8 mouse cellular contexts compared by ENCODE assay signal in the genomic region with DNA sequence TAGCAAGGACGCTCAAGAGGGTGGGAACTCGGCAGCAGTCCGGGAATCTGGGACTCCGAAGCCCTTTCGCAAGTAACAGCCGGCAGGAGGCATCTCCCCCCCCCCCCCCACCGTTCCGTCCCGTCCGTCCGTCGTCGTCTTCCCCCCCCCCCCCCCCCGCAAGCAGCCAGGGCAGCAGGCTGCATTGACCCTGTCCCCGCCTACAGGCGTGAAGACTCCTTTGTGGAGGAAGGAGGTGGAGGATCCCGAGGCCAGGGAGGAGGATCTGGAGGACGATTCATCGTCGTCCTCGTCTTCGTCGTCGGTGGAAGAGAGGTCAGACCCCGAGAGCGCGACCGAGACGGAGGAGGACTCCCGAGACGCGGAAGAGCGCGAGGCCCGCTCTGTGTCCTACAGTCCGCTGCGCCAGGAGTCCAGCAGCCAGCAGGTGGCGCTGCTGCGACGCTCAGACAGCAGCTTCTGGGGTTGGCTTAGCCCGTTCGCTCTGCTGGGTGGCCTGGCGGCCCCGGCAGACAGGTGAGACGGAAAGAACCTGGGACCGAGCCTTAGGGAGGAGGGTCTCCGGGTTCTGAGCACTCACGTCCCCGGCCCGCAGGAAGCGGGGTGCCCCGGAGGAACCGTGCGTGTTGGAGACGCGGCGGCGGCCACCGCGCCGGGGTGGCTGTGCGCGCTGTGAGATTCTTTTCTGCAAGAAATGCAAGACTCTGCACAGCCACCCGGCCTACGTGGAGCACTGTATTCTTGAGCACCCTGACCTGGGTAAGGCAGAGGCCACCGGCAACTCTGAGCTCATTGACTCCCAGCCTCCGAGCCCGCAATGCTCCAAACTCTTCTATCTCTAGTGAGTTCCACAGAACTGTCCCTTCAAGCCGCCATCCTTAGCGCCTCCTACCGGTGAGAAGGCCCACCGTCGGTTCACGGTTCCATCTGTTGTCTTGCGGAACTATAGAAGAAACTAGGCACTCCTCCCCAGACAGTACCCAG. TPM values are rescaled to one million over a fixed set of nuclear protein-coding genes. Genes with fewer than 3 reads are reported as not detected.
DNase-seq lines count a peak whose midpoint lies in the region; ATAC-seq and TF ChIP-seq lines count a peak whose summit lies in the region.

No protein-coding gene starts in this region.

- peaks cover 29% of the 10 kb centered on the region for H3K27me3 ChIP-seq in heart, embryonic 11.5 days (ENCODE audit: control insufficient read depth, insufficient read depth, low read length)
- peaks cover 55% of the 10 kb centered on the region for H3K27me3 ChIP-seq in kidney, embryonic 15.5 days

- TF ChIP-seq POLR2A in brain, embryonic 14.5 days (IDR thresholded peaks at IDR 0.05; ENCODE audit: borderline replicate concordance, extremely low read depth, insufficient read depth, insufficient read length, poor library complexity, severe bottlenecking), result peak; percentile 33; the same call in 1 of the 2 replicates

- H3K9me3 ChIP-seq in heart, embryonic 11.5 days (replicated peaks; ENCODE audit: control insufficient read depth, low read length), result no peaks in the 10 kb centered on the region
- H3K9me3 ChIP-seq in kidney, embryonic 15.5 days (replicated peaks), result no peaks in the 10 kb centered on the region

- H3K9ac ChIP-seq in heart, embryonic 11.5 days (ENCODE audit: low read depth, low read length), result peak overlapping the region; percentile 66
- H3K9ac ChIP-seq in kidney, embryonic 15.5 days, result peak overlapping the region; percentile 53

- DNase-seq in CD4-positive, CD25-positive, alpha-beta regulatory T cell, adult 2 months (ENCODE audit: low read depth, low spot score), result peak; percentile 98
- DNase-seq in brain, embryonic 14.5 days (ENCODE audit: low read depth), result peak; percentile 95
- peak; percentile 89 for DNase-seq in liver
- peak; percentile 69 to 80 for DNase-seq in monocyte, adult 2 months (ENCODE audit: low read depth in 1 of 2, low spot score in 2 of 2)
- DNase-seq in spleen, postnatal 14 days (ENCODE audit: low spot score in 2 of 2), result peak; percentile 74 to 84

- under 1% methylated on average over 62 of the region's 75 CpGs for WGBS in heart, embryonic 11.5 days (ENCODE audit: insufficient replicate concordance)
- under 1% methylated on average over 71 of the region's 75 CpGs for WGBS in kidney, embryonic 15.5 days

- H3K27ac ChIP-seq in heart, embryonic 11.5 days (ENCODE audit: low read depth, low read length), result 0 out of 2 replicates have a peak overlapping the region, but pooled peaks have one; percentile 51
- H3K27ac ChIP-seq in kidney, embryonic 15.5 days, result no peak overlapping the region

- no peaks in the 10 kb centered on the region for H3K36me3 ChIP-seq in heart, embryonic 11.5 days (ENCODE audit: control insufficient read depth, insufficient read depth, low read length)
- no peaks in the 10 kb centered on the region for H3K36me3 ChIP-seq in kidney, embryonic 15.5 days

- TF ChIP-seq CTCF in brain, embryonic 14.5 days (IDR thresholded peaks at IDR 0.05; ENCODE audit: borderline replicate concordance, extremely low read depth, insufficient read depth, insufficient read length), result peak; percentile 98

- peaks cover 24% of the 10 kb centered on the region for H3K4me1 ChIP-seq in heart, embryonic 11.5 days (ENCODE audit: control insufficient read depth, insufficient read depth, low read length)
- peaks cover 19% of the 10 kb centered on the region for H3K4me1 ChIP-seq in kidney, embryonic 15.5 days

- peak overlapping the region; percentile 58 for H3K4me3 ChIP-seq in heart, embryonic 11.5 days (ENCODE audit: low read depth, low read length)
- H3K4me3 ChIP-seq in kidney, embryonic 15.5 days (replicated peaks), result peak overlapping the region; percentile 66

- peak; percentile 92 for ATAC-seq in erythroblast, adult 5-6 weeks (replicated peaks; ENCODE audit: low FRiP score, poor library complexity, severe bottlenecking)
- peak; percentile 83 for ATAC-seq in heart, embryonic 11.5 days (replicated peaks; ENCODE audit: insufficient number of reproducible peaks, low FRiP score, low TSS enrichment)
- ATAC-seq in kidney, embryonic 15.5 days (replicated peaks; ENCODE audit: low FRiP score), result peak; percentile 92

- H3K4me2 ChIP-seq in heart, embryonic 11.5 days, result peak overlapping the region; percentile 87
- H3K4me2 ChIP-seq in kidney, embryonic 15.5 days, result peak overlapping the region; percentile 98

RNA-seq across cellular contexts. Expression of gene 1700020L24Rik, which starts 2.9 kb away (rescaled TPM):
- 0.53 and 0.55 TPM in 2 replicates for polyA plus RNA-seq in brain, embryonic 14.5 days (2012; rRNA removed)
- total RNA-seq in erythroblast, adult 5-6 weeks (2015; ENCODE audit: low replicate concordance), result 3.8 and 8.2 TPM in 2 replicates
- 8.9 and 24.8 TPM in 2 replicates for total RNA-seq in erythroblast, adult 5-6 weeks (2017; ENCODE audit: low replicate concordance)
- 2.1 and 2.3 TPM in 2 replicates for polyA plus RNA-seq in heart, embryonic 11.5 days (2014; fragmentation: Nextera tagmentation; extraction: Ambion mirVana)
- polyA plus RNA-seq in kidney, embryonic 15.5 days (2015; fragmentation: Nextera tagmentation; extraction: Ambion mirVana), result 0.35 TPM in 1 of 2 replicates, not detected in the other

RNA-seq across cellular contexts. Expression of gene Gas2l2, which starts 11.1 kb away (rescaled TPM):
- polyA plus RNA-seq in brain, embryonic 14.5 days (2012; rRNA removed), result 0.21 and 0.63 TPM in 2 replicates
- not detected in 2 replicates for total RNA-seq in erythroblast, adult 5-6 weeks (2015; ENCODE audit: low replicate concordance)
- not detected in 2 replicates for total RNA-seq in erythroblast, adult 5-6 weeks (2017; ENCODE audit: low replicate concordance)
- polyA plus RNA-seq in heart, embryonic 11.5 days (2014; fragmentation: Nextera tagmentation; extraction: Ambion mirVana), result 0.10 and 0.14 TPM in 2 replicates
- polyA plus RNA-seq in kidney, embryonic 15.5 days (2015; fragmentation: Nextera tagmentation; extraction: Ambion mirVana), result not detected in 2 replicates

RNA-seq across cellular contexts. Expression of gene Mmp28, which starts 22.5 kb away (rescaled TPM):
- polyA plus RNA-seq in brain, embryonic 14.5 days (2012; rRNA removed), result 5.5 and 9.1 TPM in 2 replicates
- total RNA-seq in erythroblast, adult 5-6 weeks (2015; ENCODE audit: low replicate concordance), result 0.63 TPM in 1 of 2 replicates, not detected in the other
- total RNA-seq in erythroblast, adult 5-6 weeks (2017; ENCODE audit: low replicate concordance), result 0.42 and 1.7 TPM in 2 replicates
- polyA plus RNA-seq in heart, embryonic 11.5 days (2014; fragmentation: Nextera tagmentation; extraction: Ambion mirVana), result 3.3 and 5.6 TPM in 2 replicates
- 1.3 and 1.4 TPM in 2 replicates for polyA plus RNA-seq in kidney, embryonic 15.5 days (2015; fragmentation: Nextera tagmentation; extraction: Ambion mirVana)

RNA-seq across cellular contexts. Expression of gene Rasl10b, which starts 31.4 kb away (rescaled TPM):
- polyA plus RNA-seq in brain, embryonic 14.5 days (2012; rRNA removed), result 74.3 and 88.9 TPM in 2 replicates
- not detected in 2 replicates for total RNA-seq in erythroblast, adult 5-6 weeks (2015; ENCODE audit: low replicate concordance)
- total RNA-seq in erythroblast, adult 5-6 weeks (2017; ENCODE audit: low replicate concordance), result not detected in 2 replicates
- polyA plus RNA-seq in heart, embryonic 11.5 days (2014; fragmentation: Nextera tagmentation; extraction: Ambion mirVana), result 4.4 and 5.3 TPM in 2 replicates
- 1.0 and 1.6 TPM in 2 replicates for polyA plus RNA-seq in kidney, embryonic 15.5 days (2015; fragmentation: Nextera tagmentation; extraction: Ambion mirVana)

RNA-seq across cellular contexts. Expression of gene Taf15, which starts 32.5 kb away (rescaled TPM):
- polyA plus RNA-seq in brain, embryonic 14.5 days (2012; rRNA removed), result 51.0 and 92.8 TPM in 2 replicates
- 20.9 and 35.2 TPM in 2 replicates for total RNA-seq in erythroblast, adult 5-6 weeks (2015; ENCODE audit: low replicate concordance)
- 24.5 and 33.2 TPM in 2 replicates for total RNA-seq in erythroblast, adult 5-6 weeks (2017; ENCODE audit: low replicate concordance)
- 6.0 and 15.1 TPM in 2 replicates for polyA plus RNA-seq in heart, embryonic 11.5 days (2014; fragmentation: Nextera tagmentation; extraction: Ambion mirVana)
- 13.6 and 17.1 TPM in 2 replicates for polyA plus RNA-seq in kidney, embryonic 15.5 days (2015; fragmentation: Nextera tagmentation; extraction: Ambion mirVana)
